Mouse (Mus musculus): ENCODE data around the gene Cacna1g. TPM values are rescaled to one million over a fixed set of nuclear protein-coding genes. Genes with fewer than 3 reads are reported as not detected.

The Cacna1g gene
- 12.6 and 15.6 TPM in 2 replicates for polyA plus RNA-seq (2012; rRNA removed)

DNA sequence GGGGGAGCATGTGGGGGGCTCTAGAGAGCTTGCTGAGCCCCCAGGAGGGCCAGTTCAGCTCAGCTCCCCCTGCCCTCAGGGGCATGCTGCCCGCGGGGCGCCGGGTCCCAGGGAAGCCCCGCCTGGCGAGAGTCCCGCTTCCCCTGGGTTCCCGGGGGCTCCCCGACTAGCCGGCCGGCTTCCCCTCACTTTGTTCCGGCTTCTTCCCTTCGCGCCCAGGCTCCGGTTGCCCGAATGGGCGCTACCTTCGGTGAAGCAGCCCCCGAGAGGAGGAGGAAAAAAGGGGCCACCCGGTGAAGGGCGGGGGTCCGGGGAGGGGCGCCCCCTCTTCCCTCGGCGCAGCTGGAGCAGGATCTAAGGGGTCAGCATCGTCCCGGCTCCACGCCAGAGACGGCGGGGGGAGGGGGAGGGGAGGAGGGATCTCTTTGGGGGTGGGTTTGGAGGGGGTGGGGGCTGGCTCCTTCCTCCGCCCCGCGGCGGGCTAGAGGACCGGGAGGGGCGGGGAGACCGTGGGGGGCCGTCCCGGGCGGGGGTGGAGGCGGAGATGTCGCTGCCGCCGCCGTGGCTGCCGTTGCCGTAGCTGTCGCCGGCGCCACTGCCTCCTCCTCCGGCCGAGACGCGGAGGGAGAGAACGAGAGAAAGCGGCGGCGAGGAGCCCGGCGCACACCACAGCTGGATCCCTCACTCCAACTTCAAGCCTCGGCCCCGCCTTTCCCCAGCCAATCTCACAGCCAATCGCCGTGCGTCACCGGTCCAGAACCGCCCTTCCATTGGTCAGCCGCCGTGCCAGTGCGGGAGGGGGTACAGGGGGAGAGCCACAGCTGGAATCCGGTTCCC, at the start of gene Cacna1g:
TSS of gene Cacna1g (minus strand) at position 492 of the 837 bp plus-strand sequence.
- no peak for DNase-seq (ENCODE audit: low read depth)

DNA sequence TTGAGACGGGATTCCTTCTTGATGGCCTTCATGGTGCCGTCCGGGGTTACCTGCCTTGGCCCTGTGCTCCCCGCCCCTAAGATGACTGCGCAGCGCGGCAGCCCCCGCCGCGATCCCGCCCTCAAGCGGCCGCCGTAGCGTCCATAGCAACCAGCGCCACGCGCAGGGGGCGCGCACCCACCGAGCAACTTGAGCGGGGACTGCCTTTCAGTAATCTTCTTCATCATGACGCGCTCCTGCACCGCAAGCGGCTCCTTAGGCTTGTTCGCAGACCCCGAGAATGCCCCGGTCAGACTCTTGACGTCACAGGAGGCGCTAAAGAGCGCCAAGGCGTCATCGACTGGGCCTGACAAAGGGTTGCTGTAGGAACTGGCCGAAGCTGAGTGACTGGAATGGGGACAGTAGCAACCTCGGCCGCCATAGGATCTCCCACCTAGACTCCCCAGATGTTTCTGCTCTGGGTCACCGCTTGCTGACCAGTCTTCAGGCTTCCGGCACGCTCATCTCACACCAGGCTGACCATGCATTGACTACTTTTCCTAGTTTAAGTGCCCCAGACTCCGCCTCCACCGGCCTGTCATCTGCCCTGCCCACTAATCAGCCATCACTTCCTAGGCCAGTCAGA, 47.3 kb upstream of the Cacna1g start, which contains the start of gene Mycbpap:
TSS of gene Mycbpap (minus strand) at position 524 of the 625 bp plus-strand sequence.
- DNase-seq (ENCODE audit: low read depth), result no peak

DNA sequence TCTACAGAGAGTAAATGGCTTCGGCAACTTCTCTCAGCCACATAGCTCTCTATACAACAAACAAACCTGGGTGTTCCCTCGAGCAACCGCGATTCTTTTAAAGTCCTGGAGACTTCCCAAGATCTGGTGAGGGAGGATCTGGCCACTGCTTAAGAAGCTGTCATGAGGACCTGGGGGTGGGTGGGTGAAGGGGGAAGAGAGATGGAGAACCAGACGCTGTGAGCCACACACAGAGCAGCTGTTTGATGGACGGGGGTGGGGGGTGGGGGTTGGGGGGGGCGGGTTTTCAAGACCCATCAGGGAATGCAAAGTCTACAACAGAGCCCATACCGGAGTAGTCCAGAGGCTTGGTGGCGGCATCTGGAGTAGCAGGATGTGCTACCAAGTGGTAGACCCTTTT, 39.5 kb upstream of the Cacna1g start:
- no peak for DNase-seq (ENCODE audit: low read depth)

DNA sequence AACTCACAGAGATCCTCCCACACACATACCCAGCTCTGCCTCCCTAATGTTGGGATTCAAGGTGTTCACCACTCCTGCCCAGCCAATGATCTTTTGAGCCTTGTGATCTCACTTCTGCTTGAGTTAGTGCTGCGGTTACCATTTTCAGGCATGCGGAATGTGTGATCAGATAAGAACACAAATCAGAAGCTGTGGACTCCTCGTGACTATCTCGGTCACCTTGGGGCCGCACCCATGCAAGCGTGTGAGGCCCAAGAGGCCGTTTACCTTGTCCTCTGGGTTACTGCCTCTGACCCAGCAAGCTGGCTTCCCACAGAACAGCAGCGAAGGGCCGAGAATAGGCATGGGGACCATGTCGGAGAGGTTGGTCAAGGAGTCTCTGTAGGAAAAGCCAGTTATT, 35.0 kb upstream of the Cacna1g start:
- no peak for DNase-seq (ENCODE audit: low read depth)

DNA sequence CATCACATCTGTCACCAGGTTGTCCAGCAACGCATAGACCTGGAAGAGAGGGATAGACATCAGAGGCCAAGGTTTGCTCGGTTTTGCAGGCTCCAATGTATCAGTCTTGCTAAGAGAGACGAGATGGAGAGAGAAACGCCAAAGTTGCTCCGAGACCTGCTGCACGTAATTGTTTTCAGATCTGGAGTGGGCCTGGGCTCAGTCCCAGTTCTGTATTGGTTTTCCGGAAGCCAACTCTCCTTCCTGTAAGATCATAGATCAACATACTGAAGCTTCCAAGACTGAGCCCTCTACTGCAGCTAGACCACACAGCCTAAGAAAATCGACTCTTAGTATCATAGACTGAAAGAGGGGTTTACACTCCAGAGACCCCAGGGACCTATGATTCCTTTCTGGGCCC, 27.5 kb upstream of the Cacna1g start:
- DNase-seq (ENCODE audit: low read depth), result no peak

DNA sequence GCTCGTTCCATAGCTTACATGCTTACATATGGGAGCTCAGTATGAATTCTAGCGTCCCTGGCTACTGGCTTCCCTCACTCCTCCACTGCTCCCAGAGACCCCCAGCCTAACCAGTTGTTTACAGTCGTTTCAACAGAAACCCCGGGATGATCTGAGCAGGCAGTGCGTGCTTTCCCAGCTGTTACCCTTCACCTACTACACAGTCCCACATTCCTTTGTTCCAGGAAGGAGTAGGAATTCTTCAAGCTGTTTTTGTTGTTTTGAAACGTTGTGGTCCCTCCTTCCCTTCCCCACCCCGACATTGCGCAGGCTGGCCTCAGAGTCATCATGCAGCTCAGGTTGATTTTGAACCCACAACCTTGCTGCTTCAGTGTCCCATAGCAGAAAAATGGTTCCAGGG, 26.4 kb upstream of the Cacna1g start:
- DNase-seq (ENCODE audit: low read depth), result no peak

DNA sequence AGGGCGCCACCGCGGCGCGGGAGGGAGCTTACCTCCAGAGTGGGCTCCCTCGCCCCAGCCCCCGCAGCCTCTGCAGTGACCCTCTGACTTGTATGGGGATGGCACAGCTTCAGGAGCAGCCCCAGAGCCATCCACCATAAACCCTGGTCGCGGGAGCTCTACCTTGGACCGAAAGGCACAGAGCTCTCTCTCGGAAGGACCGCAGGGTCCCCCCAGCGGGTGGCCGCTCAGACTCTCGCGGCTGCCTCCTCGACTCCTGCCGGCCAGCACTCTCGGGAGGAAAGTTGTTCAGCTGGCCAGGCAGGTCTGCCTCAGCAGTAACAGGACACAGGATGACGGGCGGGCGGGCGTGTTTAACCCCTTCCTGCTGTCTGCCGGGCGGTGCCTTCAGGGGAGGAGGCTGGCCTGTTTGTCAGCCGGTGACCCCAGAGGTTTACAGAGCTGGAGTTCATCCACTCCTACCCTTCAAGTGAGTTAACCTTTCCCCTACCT, 25.7 kb upstream of the Cacna1g start, which contains the start of gene Epn3:
TSS of gene Epn3 (minus strand) at position 314 of the 492 bp plus-strand sequence.
- no peak for DNase-seq (ENCODE audit: low read depth)

DNA sequence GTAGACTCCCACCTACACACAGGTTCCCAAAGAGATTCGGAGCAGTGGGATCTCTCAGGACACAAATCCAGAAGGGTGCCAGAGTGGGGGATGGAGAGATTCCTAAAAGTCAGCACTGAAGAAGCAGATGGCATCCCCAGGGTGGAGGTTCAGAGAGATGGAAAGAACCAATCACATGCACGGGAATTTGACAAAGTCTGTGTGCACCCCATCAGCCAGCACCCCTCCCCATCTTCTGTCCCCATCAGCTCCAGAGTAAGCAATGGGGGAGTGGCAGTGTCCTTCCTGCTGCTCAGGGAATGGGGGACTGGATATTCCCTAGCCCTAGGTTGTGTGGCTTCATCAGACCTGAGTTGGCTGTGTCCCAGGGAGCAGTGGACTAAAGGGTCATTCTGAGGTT, 25.0 kb upstream of the Cacna1g start:
- DNase-seq (ENCODE audit: low read depth), result no peak

DNA sequence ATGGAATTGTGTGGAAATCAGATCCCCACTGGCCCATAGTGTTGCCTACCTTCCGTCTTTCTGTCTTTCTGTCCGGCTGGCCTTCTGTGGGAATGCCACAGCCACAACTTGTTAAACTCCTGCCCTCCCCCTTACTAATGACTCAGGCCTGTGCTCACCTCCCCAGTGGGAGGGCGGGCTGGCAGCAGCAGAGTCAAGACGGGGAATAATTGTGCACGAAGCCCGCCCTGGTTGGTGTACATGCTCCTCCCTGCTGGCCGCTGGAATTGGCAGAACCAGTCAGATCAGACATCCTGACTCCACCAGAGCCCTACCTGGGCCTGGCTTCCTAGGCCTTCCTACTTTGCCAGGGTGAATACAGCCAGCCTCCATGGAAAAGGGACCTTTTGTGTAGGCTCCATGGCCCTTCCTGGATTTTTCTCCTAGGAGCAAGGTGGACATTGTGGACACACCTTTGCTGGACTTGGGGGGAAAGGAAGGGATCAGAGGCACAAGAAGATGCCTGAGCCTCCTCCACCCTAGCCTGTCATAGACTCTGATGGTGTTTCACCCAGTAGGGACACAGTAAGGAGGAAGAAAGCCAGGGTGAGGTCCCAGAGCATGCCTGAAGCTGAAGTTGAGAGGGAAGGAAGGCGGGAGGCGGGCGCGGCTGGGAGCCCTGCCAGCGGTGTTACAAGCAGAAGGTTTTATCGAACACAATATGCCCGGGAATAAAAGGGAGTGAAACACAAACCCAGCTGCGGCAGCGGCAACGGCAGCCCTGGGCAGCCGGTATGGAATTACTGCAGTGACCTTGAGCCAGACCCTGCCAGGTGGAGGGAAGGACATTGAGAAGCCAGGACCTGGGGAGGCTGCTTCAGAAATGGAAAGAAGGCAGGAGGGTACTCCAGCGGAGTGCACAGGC, 24.3 kb upstream of the Cacna1g start:
- DNase-seq (ENCODE audit: low read depth), result peak; percentile 52

DNA sequence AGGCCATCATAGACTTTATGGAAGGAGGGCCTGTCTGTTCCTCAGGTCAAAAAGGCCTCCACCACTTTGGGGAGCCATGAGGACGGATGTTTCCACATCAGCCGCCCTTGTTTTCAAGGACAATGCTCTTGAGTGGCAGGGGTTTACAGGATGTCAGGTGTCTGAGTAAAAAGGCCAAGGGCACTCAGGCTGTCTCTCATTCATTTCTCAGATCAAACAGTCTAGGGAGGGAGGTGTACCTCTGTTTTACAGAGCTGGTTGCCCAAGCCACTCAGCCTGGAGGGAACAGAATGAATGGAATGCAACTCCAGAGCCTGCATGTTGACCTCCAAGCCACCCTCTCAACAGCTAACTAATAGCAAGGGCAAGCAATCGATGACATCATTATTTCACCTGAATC, 21.4 kb upstream of the Cacna1g start:
- DNase-seq (ENCODE audit: low read depth), result no peak

DNA sequence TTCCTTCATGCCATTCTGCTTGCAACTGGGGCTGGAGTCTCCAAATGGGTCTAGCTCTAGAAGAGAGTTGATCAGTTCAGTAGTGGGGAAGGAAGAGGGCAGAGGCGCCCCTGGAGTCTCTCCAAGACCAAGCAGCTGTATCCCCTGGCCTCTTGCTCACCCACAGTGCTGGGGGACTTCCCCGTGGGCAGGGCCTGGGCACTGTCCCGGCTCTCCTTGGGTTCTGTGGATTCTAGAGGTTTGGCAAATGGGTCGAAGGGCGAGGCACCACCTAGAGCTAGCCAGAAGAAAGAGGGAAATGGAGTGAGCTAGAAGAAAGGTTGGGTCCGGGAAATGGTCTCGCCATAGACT, 17.7 kb upstream of the Cacna1g start:
- DNase-seq (ENCODE audit: low read depth), result no peak

DNA sequence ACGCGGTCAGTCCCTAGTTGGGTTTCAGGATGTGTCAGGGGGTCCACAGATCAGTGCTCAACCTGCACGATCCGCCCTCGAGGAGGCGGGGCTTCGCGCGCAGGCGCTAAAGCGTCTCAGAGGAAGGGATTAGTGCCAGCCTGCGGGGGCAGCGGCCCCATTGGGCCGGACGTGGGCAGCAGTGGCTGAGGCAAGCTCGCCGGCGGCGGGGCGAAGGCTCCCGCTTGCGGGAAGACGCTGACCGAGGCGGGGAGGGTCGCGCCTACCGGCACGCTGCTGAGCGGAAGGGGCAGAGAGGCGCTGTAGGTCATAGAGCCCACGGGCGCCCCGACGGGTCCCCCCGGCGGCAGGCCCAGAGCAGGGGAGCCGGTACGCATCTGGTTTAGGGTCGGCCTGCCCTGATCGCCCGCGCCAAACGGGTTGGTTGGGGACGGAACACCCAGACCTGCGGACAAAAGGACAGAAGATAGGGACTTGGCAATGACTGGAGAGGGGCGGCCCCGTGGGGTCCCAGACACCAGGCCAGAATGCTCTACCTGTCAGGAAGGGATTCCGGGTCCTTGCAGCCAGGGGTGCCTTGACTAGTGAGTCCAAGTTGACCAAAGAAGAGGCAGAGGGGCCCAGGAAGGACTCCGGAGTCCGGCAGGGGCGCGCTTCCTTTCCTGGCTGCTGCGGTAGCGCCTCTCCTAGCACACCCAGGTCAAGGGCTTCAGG, 17.2 kb upstream of the Cacna1g start:
- DNase-seq (ENCODE audit: low read depth), result no peak

DNA sequence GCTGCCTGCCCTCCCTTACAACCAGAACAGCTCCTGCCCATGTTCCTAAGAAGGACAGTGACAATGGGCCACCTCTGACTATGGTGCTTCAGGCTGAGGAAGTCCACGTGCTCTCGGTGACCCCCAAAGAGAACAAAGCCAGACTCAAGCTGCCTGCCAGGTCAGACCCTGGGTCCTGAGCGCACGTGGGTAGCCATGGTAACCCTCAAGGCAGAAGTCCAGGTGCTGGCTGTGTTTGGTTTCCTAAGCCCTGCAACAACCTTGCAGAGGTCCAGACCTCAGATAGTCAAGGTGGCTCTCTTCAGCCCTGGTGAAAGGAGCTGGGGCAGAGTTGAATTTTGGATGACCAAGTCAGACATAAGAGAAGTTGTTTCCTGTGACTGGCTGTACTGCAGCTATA, 15.7 kb upstream of the Cacna1g start:
- DNase-seq (ENCODE audit: low read depth), result no peak

DNA sequence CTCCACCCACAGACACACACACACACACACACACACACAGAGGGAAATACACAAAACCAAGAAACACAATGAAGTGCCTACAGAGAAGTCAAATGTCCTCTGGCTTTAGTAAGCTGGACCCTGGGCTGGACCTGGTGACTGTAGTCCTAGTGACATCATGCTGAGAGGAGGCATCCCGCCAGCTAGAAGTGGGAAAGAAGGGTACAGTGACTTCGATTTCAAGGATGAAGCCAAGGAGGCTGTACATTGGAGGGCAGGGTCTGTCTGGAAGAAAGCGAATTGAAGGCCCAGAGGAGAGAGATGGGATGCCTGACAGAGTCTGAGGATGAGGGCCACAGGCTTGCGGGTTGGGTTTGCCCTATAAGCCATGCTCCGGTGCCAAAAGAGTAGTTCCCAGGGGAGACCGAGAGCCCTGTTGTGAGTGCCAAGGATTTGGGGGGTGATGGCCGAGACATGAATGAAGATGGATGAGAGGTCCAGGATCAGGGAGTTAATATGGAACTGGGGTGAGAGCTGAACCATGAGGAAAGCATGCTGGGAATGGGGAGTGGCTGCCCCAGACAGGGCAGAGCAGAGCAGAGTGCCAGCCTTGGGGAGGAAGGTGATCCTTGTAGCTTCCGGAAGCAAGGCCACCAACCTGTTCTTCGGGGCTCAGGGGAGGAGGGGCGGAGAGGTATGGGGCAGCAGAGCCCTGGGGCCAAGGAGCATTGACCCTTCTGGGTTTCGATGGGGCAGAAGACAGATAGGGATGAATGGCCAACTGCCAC, 15.0 kb upstream of the Cacna1g start:
- DNase-seq (ENCODE audit: low read depth), result no peak

DNA sequence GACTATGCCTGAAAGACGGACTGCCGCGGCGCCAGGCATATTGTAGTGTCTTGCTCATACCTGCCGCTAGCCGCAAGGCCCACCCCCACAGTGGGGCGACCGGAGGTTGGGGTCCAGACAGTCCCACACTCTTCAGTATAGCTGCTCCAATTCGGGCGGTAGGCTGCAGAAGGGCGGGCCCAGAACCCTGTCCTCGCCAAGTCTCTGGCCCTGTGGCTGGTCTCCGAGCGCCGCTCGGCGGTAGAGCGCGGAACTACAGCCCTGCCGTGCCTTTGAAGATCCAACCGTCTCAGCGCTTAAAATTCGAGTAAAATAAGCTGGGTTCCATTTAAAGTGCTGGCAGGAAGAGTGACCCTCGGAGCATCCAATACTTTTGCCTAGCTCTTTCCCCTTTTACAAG, 12.0 kb upstream of the Cacna1g start, which contains the start of gene Spata20:
TSS of gene Spata20 (minus strand) at position 179 of the 400 bp plus-strand sequence.
- DNase-seq (ENCODE audit: low read depth), result no peak

DNA sequence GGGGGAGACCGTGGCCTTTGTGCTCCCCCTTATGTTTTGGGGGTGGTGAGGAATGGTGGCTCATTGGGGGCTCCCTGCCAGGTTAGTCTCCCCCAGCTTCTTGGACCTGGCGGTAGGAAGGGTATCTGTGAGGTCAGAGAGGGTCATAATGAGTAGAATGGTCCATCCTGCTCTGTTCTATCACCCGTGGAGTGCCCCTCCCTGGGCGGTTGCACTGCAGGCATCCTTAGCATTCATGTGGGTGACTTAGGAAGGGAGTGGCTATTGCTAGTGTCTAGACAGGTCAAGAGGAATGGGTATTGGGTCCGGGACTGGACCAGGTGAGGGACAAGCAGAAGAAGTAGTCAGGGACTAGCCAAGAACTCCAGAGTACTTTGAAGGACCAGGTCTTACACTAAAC, 11.2 kb upstream of the Cacna1g start:
- no peak for DNase-seq (ENCODE audit: low read depth)

DNA sequence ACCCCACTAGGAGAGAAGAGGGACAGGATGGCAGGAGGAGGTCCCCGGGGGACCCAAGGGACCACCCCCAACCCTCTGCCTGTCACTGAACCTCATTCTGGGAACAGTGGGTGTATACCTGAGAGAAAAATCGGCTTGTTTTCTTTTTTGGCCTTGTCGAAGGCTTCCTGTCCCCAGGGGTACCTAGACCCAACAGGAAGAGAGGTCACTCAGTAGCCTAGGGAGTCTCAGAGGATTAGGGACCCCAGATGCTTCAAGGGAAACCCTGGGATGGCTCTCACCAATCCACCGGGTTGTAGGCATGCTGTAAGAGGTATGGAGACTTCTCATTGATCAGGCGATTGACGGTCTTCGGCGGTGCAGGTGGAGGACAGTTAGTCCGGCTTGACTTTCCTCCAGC, 10.6 kb upstream of the Cacna1g start:
- no peak for DNase-seq (ENCODE audit: low read depth)

DNA sequence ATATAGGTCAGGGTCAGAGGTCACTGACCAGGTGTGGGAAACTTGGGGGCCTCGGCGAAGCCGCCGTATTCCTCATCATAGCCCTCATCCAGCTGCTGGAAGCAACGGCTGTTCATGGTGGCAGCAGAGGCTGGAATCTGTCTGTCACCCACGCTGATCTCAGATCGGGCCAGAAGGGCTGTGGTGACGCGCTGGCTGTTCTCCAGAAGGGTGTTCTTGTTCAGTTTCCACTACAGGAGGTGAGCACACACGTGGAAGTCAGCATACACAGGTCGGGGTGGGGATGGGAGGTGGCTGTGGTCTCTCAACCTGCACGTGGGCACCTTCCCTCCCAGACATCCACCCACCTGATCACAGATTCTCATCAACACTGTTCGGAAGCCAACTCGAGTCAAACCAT, 9.9 kb upstream of the Cacna1g start:
- DNase-seq (ENCODE audit: low read depth), result no peak

DNA sequence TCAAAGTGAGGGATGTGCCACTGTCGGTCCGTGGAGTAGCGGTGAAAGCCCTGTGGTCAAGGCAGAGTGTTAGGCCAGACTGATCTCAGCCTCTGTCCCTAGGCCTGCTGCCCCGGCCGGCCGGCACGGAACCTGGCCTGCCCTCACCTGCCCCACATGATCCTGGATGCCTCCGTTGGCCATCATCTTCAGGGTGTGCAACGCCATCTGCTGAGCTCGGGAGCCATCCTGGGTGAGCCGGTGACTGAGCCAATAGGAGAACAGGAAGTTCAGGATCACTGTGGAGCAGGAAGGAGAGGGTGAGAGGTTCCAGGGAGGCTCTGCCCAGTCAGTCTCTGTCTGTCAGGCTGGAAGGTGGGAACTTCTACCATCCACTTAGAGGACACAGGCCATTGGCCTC, 9.4 kb upstream of the Cacna1g start:
- DNase-seq (ENCODE audit: low read depth), result no peak

DNA sequence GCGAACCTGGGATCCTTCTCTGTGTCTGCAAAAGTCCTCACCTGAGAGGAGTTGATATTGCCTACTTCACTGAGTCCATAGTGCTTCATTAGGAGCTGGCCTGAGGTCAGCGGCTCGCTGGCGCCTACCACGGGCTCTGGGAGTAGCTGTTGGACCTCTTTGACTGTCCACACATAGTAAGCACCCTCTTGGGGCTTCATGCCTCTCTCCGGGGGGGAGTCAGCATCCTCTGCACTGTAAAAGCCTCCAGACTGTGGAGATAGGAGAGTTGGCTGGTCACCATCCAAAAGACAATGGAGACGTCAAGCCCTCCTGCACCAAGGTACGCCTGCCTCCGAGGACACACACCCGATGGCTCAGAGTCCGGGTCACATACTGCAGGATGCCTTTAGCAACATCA, 8.7 kb upstream of the Cacna1g start:
- no peak for DNase-seq (ENCODE audit: low read depth)

DNA sequence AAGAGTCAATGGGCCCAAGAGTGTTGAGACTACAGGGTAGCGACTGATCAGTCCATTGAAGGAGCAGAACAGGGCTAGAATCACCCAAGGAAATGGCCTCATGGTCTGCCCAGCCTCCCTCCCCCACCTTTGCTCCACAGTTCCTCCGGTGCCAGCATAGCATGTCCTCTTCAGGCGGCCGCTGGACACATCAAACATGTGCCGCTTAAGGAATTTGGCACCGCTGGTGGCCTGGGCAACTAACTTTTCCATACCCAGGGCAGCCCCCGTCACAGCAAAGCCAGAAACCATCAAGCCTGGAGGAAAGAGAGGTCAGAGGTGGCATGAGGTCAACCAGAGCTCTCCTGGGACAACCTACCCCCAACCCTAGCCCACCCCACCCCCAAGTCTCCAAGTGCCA, 8.0 kb upstream of the Cacna1g start:
- DNase-seq (ENCODE audit: low read depth), result no peak
